Mouse (Mus musculus) CH12.LX (cell line): Measurements from ENCODE around the gene Tns2. TPM values are rescaled to one million over a fixed set of nuclear protein-coding genes. Genes with fewer than 3 reads are reported as not detected.

Experiments
- DNase-seq: peaks from one replicate; pipeline ENCODE4 v3.0.0-alpha.2; 2013; ENCODE audit errors: extremely low read depth
- H3K27ac ChIP-seq: 2 replicates; pipeline ENCODE4 v1.5.1; 2012; ENCODE audit warnings: low read depth, mild to moderate bottlenecking, control low read depth, moderate library complexity; ENCODE audit not compliant: insufficient read depth
- H3K27me3 ChIP-seq: replicated peaks from 2 replicates; pipeline ENCODE3; 2012; ENCODE audit warnings: inconsistent platforms
- H3K36me3 ChIP-seq, 2 experiments: replicated peaks in 1 of 2; 2 replicates each; pipeline versions ENCODE3 to v1.6.1; 2012; ENCODE audit warnings: inconsistent platforms in 1 of 2, low read length in 1 of 2, mild to moderate bottlenecking in 1 of 2, mixed read lengths in 1 of 2, moderate library complexity in 1 of 2; ENCODE audit not compliant: control insufficient read depth in 1 of 2, insufficient read depth in 1 of 2
- H3K4me1 ChIP-seq, 2 experiments: 2 replicates each; pipeline ENCODE4 v1.6.1; 2012; ENCODE audit warnings: inconsistent platforms in 1 of 2, moderate library complexity in 1 of 2; ENCODE audit not compliant: insufficient read depth in 2 of 2, control insufficient read depth in 1 of 2
- H3K4me2 ChIP-seq: 2 replicates; pipeline ENCODE4 v1.6.1; 2012; ENCODE audit warnings: low read depth, mild to moderate bottlenecking, control low read depth; ENCODE audit not compliant: poor library complexity, insufficient read depth, severe bottlenecking
- H3K4me3 ChIP-seq, 3 experiments: fragments of 150-350 bp in 1 of 3; sonication (generic) in 1 of 3; replicated peaks in 1 of 3; 2 replicates each; pipeline versions ENCODE3 to v1.5.1; 2011 to 2012; ENCODE audit warnings: low read depth in 2 of 3, low read length in 2 of 3, mild to moderate bottlenecking in 2 of 3, moderate library complexity in 2 of 3, control low read depth in 1 of 3, improper control_type of control experiment in 1 of 3, inconsistent platforms in 1 of 3, mixed read lengths in 1 of 3; ENCODE audit not compliant: poor library complexity in 1 of 3
- H3K79me2 ChIP-seq: replicated peaks from 2 replicates; pipeline ENCODE4 v1.6.1; 2012; ENCODE audit warnings: mild to moderate bottlenecking, moderate library complexity; ENCODE audit not compliant: control insufficient read depth, poor library complexity, insufficient read depth, severe bottlenecking; ENCODE audit errors: extremely low read depth
- H3K9ac ChIP-seq: 2 replicates; pipeline ENCODE4 v1.6.1; 2012; ENCODE audit warnings: low read depth, mild to moderate bottlenecking, control low read depth, moderate library complexity; ENCODE audit not compliant: insufficient read depth
- H3K9me3 ChIP-seq: replicated peaks from 2 replicates; pipeline ENCODE3; 2012; ENCODE audit warnings: low read length, inconsistent platforms, mixed read lengths
- BHLHE40 ChIP-seq: IDR thresholded peaks from 2 replicates; pipeline ENCODE4 v1.6.1; 2011; ENCODE audit warnings: mild to moderate bottlenecking, low read depth, low read length, improper control_type of control experiment
- CHD2 ChIP-seq: IDR thresholded peaks from 2 replicates; pipeline ENCODE4 v1.6.1; 2011; ENCODE audit warnings: low read length, improper control_type of control experiment
- ELF1 ChIP-seq: IDR thresholded peaks from 2 replicates; pipeline ENCODE4 v1.6.1; 2014; ENCODE audit warnings: low read depth, mild to moderate bottlenecking, inconsistent platforms, low read length, improper control_type of control experiment
- GABPA ChIP-seq: IDR thresholded peaks from 2 replicates; pipeline ENCODE4 v1.6.1; 2012; ENCODE audit warnings: low read depth, low read length, improper control_type of control experiment, inconsistent platforms; ENCODE audit not compliant: insufficient replicate concordance
- HCFC1 ChIP-seq: IDR thresholded peaks from 2 replicates; pipeline ENCODE4 v1.6.1; 2012; ENCODE audit warnings: low read depth, mild to moderate bottlenecking, inconsistent platforms, low read length, improper control_type of control experiment
- MAFK ChIP-seq: IDR thresholded peaks from 2 replicates; pipeline ENCODE4 v1.6.1; 2011; ENCODE audit warnings: low read length, improper control_type of control experiment; ENCODE audit not compliant: insufficient replicate concordance
- MAZ ChIP-seq: IDR thresholded peaks from 2 replicates; pipeline ENCODE4 v1.6.1; 2012; ENCODE audit warnings: low read depth, mild to moderate bottlenecking, inconsistent platforms, low read length, improper control_type of control experiment, moderate library complexity
- MEF2A ChIP-seq: IDR thresholded peaks from 2 replicates; pipeline ENCODE4 v1.6.1; 2014; ENCODE audit warnings: low read depth, mild to moderate bottlenecking, inconsistent platforms, low read length, improper control_type of control experiment, borderline replicate concordance
- MXI1 ChIP-seq: IDR thresholded peaks from 2 replicates; pipeline ENCODE4 v1.6.1; 2011; ENCODE audit warnings: mild to moderate bottlenecking, low read depth, low read length, improper control_type of control experiment
- NELFE ChIP-seq: IDR thresholded peaks from 2 replicates; pipeline ENCODE4 v1.6.1; 2011; ENCODE audit warnings: low read depth, low read length, improper control_type of control experiment
- NRF1 ChIP-seq: IDR thresholded peaks from 2 replicates; pipeline ENCODE4 v1.6.1; 2014; ENCODE audit warnings: low read depth, mild to moderate bottlenecking, inconsistent platforms, low read length, improper control_type of control experiment, moderate library complexity
- PAX5 ChIP-seq: IDR thresholded peaks from 2 replicates; pipeline ENCODE4 v1.6.1; 2012; ENCODE audit warnings: low read length, inconsistent platforms, mixed read lengths
- POLR2A ChIP-seq: IDR thresholded peaks from 2 replicates; pipeline ENCODE4 v1.6.1; 2011; ENCODE audit warnings: low read depth, mild to moderate bottlenecking, improper control_type of control experiment, low read length
- RAD21 ChIP-seq: IDR thresholded peaks from 2 replicates; pipeline ENCODE4 v1.6.1; 2011; ENCODE audit warnings: low read depth, mild to moderate bottlenecking, low read length, improper control_type of control experiment, moderate library complexity
- USF2 ChIP-seq: conservative IDR thresholded peaks from 2 replicates; pipeline ENCODE4 v1.6.1; 2011; ENCODE audit warnings: low read depth, low read length, improper control_type of control experiment
- ZC3H11A ChIP-seq: IDR thresholded peaks from 2 replicates; pipeline ENCODE4 v1.6.1; 2012; ENCODE audit warnings: low read depth, mild to moderate bottlenecking, inconsistent platforms, low read length, improper control_type of control experiment
- ZKSCAN1 ChIP-seq: IDR thresholded peaks from 2 replicates; pipeline ENCODE4 v1.6.1; 2012; ENCODE audit warnings: low read depth, inconsistent platforms, low read length, improper control_type of control experiment, borderline replicate concordance
- dilution Hi-C: fragments of 300-500 bp; cut with MboI; formaldehyde crosslinking; loops from 2 replicates; pipeline ENCODE4 v1.14.3; 2020; ENCODE audit warnings: low sequenced_read_pairs; ENCODE audit not compliant: extremely low pct_unique_long_range_greater_than_20kb, extremely low pct_ligation_motif_present
- in situ Hi-C: fragments of 300-500 bp; cut with MboI; formaldehyde crosslinking; loops from 3 replicates; pipeline ENCODE4 v1.14.3; 2019; ENCODE audit warnings: low sequenced_read_pairs, low pct_ligation_motif_present, low pct_unique_long_range_greater_than_20kb, mixed read lengths
- polyA plus RNA-seq: library from polyadenylated mRNA; unstranded; fragments of >175 nt; gene quantifications from 2 replicates; pipeline ENCODE4 v1.2.1, GENCODE M21; 2012; ENCODE audit warnings: low read depth; ENCODE audit not compliant: insufficient read length
- total RNA-seq, 2 experiments: library from RNA; depleted of rRNA; stranded (reverse); fragments of 300-350 nt in 1 of 2; fragments of >200 nt in 1 of 2; gene quantifications; 2 replicates each; pipeline ENCODE4 v1.2.3; 2012 to 2014

Tns2 gene
- total and polyA plus RNA-seq, 3 experiments = 0.13 to 0.34 TPM; not detected in 1

DNA sequence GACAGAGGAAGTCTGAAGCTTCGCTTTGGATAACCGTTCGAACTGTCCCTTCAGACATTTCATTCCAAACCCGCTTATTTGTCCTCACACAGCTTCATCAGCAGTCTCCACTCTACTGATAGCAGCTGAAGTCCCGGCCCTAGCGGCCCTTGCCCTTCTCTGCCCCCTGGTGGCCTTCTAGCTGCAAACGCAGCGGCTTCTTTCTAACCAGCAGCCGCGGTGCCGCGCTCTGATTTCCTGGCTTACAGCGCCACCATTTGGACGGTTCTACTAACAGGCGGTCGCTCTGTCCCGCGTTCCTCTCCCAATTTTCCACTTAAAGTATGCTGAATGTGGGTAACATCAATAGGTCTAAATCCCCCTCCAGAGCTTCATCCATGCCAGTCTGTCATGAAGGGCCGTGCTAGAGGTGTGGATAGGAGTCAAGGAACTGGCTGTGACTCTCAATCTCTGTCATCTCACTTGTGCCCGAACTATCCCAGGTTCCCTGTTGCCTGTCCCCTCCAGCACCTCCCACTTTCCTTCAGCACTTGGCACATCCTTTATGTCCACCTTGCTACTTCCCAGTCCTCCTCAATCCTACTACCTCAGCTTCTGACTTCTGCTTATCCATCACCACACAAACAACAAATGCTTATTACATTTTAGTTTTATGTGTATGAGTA is 34.4 kb upstream of the Tns2 start (continued):
- TF ChIP-seq HCFC1 (peak; percentile 25; the same call in 1 of the 2 replicates), NELFE (peak; percentile 79; the same call in 1 of the 2 replicates), MAZ (no peak), MXI1 (0 out of 2 replicates have a peak, but pooled peaks have one; percentile 30), NRF1 (no peak), POLR2A (0 out of 2 replicates have a peak, but pooled peaks have one; percentile 19), ZKSCAN1 (no peak), ELF1 (peak; percentile 57), ZC3H11A (peak; percentile 98), BHLHE40 (peak; percentile 29; the same call in 1 of the 2 replicates), MAFK (no peak), USF2 (no peak), RAD21 (no peak; the same call in none of the 2 replicates), MEF2A (peak; percentile 73), CHD2 (no peak), PAX5 (no peak)

DNA sequence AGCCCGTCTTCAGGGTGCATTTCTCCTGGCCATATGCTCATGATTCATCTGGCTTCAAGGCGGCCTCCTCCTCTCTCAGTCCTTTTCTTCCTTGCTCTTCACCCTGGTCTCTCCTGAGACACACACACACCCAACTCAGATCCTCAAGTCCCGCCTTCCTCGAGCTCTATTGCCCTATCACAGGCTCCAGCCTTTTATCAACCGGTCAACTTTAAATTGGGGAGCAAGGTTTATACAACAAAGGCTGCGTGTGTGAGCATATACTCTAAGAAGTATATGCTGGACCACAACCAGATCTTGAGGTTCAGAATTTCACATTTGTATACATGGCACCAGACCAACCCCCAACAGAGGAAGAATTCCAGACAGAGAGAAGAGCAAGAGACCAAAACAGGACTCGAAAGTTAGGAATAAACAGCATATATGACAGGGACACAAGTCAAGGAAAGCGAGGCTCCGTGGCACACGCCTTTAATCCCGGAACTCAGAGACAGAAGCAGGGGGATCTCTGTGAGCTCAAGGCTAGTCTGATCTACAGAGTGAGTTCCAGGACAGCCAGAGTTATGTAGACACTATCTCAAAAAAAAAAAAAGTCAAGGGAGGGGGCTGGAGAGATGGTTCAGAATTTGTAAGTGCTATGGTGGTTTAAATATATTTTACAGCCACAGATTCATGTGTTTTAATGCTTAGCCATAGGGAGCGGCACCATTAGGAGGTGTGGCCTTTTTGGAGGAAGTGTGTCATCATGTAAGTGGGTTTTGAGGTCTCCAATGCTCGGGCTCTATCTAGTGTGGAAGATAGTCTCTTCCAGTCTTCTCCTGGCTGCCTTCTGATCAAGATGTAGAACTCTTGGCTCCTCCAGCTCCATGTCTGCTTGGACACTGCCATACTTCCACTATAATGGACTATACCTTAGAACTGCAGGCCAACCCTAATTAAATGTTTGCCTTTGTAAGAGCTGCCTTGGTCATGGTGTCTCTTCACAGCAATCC is 29.4 kb upstream of the Tns2 start:
- Histone ChIP-seq H3K4me3 (no peak overlapping the region), H3K27ac (no peak overlapping the region), H3K9ac (0 out of 2 replicates have a peak overlapping the region, but pooled peaks have one; percentile 11), H3K79me2 (peaks cover 20% of the 10 kb centered on the region), H3K27me3 (peaks cover 7% of the 10 kb centered on the region), H3K36me3 (peaks cover 0 to 5% of the 10 kb centered on the region in 2 experiments), H3K9me3 (no peaks in the 10 kb centered on the region), H3K4me1 (peaks cover 19 to 66% of the 10 kb centered on the region in 2 experiments), H3K4me2 (no peak overlapping the region)
- TF ChIP-seq GABPA = no peak
- no peak for TF ChIP-seq HCFC1
- TF ChIP-seq MAZ = no peak
- in situ Hi-C loops = loop anchor here (5.0 kb wide), 1 partner anchor 748 kb away; no protein-coding TSS in a partner anchor
- no peak for DNase-seq
- dilution Hi-C loops = no loop called here
